25 mouse cellular contexts compared by ENCODE assay signal in genomic region chr2:78427659-78428336, GRCm38 (mm10).
DNase-seq lines count a peak whose midpoint lies in the region; ATAC-seq and TF ChIP-seq lines count a peak whose summit lies in the region.
"Had no signal": no experiment of that assay in that cellular context is flagged by ENCODE, and none has a peak within 500 bp of the region (broad histone marks: within the 10 kb centered on the region; RNA-seq: fewer than 3 reads in every experiment).

No protein-coding gene starts in this region.

- H3K4me2 ChIP-seq in embryonic facial prominence, embryonic 14.5 days (ENCODE audit: low read depth, low read length), result no peak overlapping the region
- H3K4me2 ChIP-seq in heart, postnatal 0 days (ENCODE audit: low read depth, low read length), result no peak overlapping the region
- H3K4me2 ChIP-seq in midbrain, embryonic 12.5 days (replicated peaks), result no peak overlapping the region
- no peak overlapping the region for H3K4me2 ChIP-seq in midbrain, postnatal 0 days (ENCODE audit: low read depth, low read length, poor library complexity, severe bottlenecking)
- H3K4me2 ChIP-seq: embryonic facial prominence, embryonic 15.5 days; heart, embryonic 13.5 days had no signal

- no peak overlapping the region for H3K9ac ChIP-seq in embryonic facial prominence, embryonic 14.5 days (ENCODE audit: low read depth, low read length)
- no peak overlapping the region for H3K9ac ChIP-seq in heart, postnatal 0 days (replicated peaks; ENCODE audit: low read depth, low read length)
- no peak overlapping the region for H3K9ac ChIP-seq in midbrain, embryonic 12.5 days (replicated peaks)
- H3K9ac ChIP-seq in midbrain, postnatal 0 days (replicated peaks; ENCODE audit: low read length, poor library complexity, severe bottlenecking), result no peak overlapping the region
- H3K9ac ChIP-seq: embryonic facial prominence, embryonic 15.5 days; heart, embryonic 13.5 days had no signal

- no peaks in the 10 kb centered on the region for H3K9me3 ChIP-seq in embryonic facial prominence, embryonic 14.5 days (ENCODE audit: control insufficient read depth, low read length)
- H3K9me3 ChIP-seq in embryonic facial prominence, embryonic 10.5 days, result no peaks in the 10 kb centered on the region
- no peaks in the 10 kb centered on the region for H3K9me3 ChIP-seq in heart, postnatal 0 days (replicated peaks; ENCODE audit: control insufficient read depth, low read length)
- H3K9me3 ChIP-seq in midbrain, embryonic 12.5 days, result no peaks in the 10 kb centered on the region
- H3K9me3 ChIP-seq in midbrain, postnatal 0 days (ENCODE audit: low read length), result no peaks in the 10 kb centered on the region
- H3K9me3 ChIP-seq: embryonic facial prominence, embryonic 15.5 days; heart, embryonic 13.5 days; hindbrain, embryonic 10.5 days had no signal

- no peak overlapping the region for H3K27ac ChIP-seq in embryonic facial prominence, embryonic 14.5 days (replicated peaks; ENCODE audit: low read depth, low read length)
- H3K27ac ChIP-seq in embryonic facial prominence, embryonic 10.5 days (replicated peaks), result no peak overlapping the region
- H3K27ac ChIP-seq in heart, postnatal 0 days (ENCODE audit: low read depth), result no peak overlapping the region
- no peak overlapping the region for H3K27ac ChIP-seq in midbrain, embryonic 12.5 days (replicated peaks)
- no peak overlapping the region for H3K27ac ChIP-seq in midbrain, postnatal 0 days (ENCODE audit: low read depth, low read length)
- H3K27ac ChIP-seq: embryonic facial prominence, embryonic 15.5 days; gastrocnemius, adult 2 months; heart, embryonic 13.5 days; hindbrain, embryonic 10.5 days had no signal

- TF ChIP-seq EP300 in heart, postnatal 0 days (IDR thresholded peaks at IDR 0.05; ENCODE audit: low read depth), result no peak

- ATAC-seq in embryonic facial prominence, embryonic 14.5 days (ENCODE audit: low read depth), result no peak
- ATAC-seq in heart, postnatal 0 days (ENCODE audit: insufficient read depth, low read depth), result peak; percentile 49; the same call in 1 of the 2 replicates
- ATAC-seq in midbrain, embryonic 12.5 days (ENCODE audit: low FRiP score, low read depth), result peak; percentile 82
- no peak for ATAC-seq in midbrain, postnatal 0 days (ENCODE audit: low FRiP score)
- ATAC-seq: activated CD4-positive, CD25-positive, alpha-beta regulatory T cell, adult 4 months; hindbrain, embryonic 16.5 days; inflammation-experienced regulatory T-cells, adult 6 months; intestine, postnatal 0 days; Patski had no signal

- DNase-seq in embryonic facial prominence, embryonic 14.5 days (ENCODE audit: low spot score), result peak; percentile 7
- no peak for DNase-seq in embryonic facial prominence, embryonic 10.5 days (ENCODE audit: low spot score)
- peak; percentile 12 for DNase-seq in heart, postnatal 0 days (ENCODE audit: low spot score)
- no peak for DNase-seq in heart, adult 9 months (ENCODE audit: low spot score in 2 of 2)
- no peak for DNase-seq in midbrain, postnatal 0 days (ENCODE audit: low spot score)
- DNase-seq in layer of hippocampus, adult 11-12 months (ENCODE audit: low spot score), result no peak
- DNase-seq: adrenal gland, postnatal 14 days; cerebellum, adult 18-20 months; cerebellum, adult 9-11 months; cerebellum, postnatal 36 days; gastrocnemius, adult 2 months; gastrocnemius, postnatal 25 days; heart, postnatal 14 days; kidney, adult 8-10 months had no signal

- H3K36me3 ChIP-seq in embryonic facial prominence, embryonic 14.5 days (ENCODE audit: control insufficient read depth, insufficient read depth, low read length), result no peaks in the 10 kb centered on the region
- H3K36me3 ChIP-seq in embryonic facial prominence, embryonic 10.5 days (replicated peaks), result no peaks in the 10 kb centered on the region
- H3K36me3 ChIP-seq in heart, postnatal 0 days (replicated peaks; ENCODE audit: control insufficient read depth, insufficient read depth, low read length), result no peaks in the 10 kb centered on the region
- no peaks in the 10 kb centered on the region for H3K36me3 ChIP-seq in midbrain, embryonic 12.5 days
- no peaks in the 10 kb centered on the region for H3K36me3 ChIP-seq in midbrain, postnatal 0 days (ENCODE audit: insufficient read depth, low read length)
- H3K36me3 ChIP-seq: embryonic facial prominence, embryonic 15.5 days; heart, embryonic 13.5 days; hindbrain, embryonic 10.5 days had no signal

- no peak for TF ChIP-seq CTCF in heart, postnatal 0 days (IDR thresholded peaks at IDR 0.05; ENCODE audit: low read depth)
- no peak for TF ChIP-seq CTCF in midbrain, postnatal 0 days (IDR thresholded peaks at IDR 0.05)

- no peaks in the 10 kb centered on the region for H3K4me1 ChIP-seq in embryonic facial prominence, embryonic 14.5 days (ENCODE audit: control insufficient read depth, insufficient read depth, low read length)
- H3K4me1 ChIP-seq in embryonic facial prominence, embryonic 10.5 days, result no peaks in the 10 kb centered on the region
- H3K4me1 ChIP-seq in heart, postnatal 0 days (ENCODE audit: control insufficient read depth, insufficient read depth), result no peaks in the 10 kb centered on the region
- peaks cover 2% of the 10 kb centered on the region; the same call in 1 of the 2 replicates for H3K4me1 ChIP-seq in midbrain, embryonic 12.5 days
- H3K4me1 ChIP-seq in midbrain, postnatal 0 days (ENCODE audit: insufficient read depth, low read length), result no peaks in the 10 kb centered on the region
- H3K4me1 ChIP-seq: embryonic facial prominence, embryonic 15.5 days; heart, embryonic 13.5 days; hindbrain, embryonic 10.5 days had no signal

- H3K4me3 ChIP-seq in embryonic facial prominence, embryonic 14.5 days (ENCODE audit: low read depth, low read length), result no peak overlapping the region
- H3K4me3 ChIP-seq in embryonic facial prominence, embryonic 10.5 days, result no peak overlapping the region
- H3K4me3 ChIP-seq in heart, postnatal 0 days (ENCODE audit: low read depth, low read length), result no peak overlapping the region
- no peak overlapping the region for H3K4me3 ChIP-seq in midbrain, embryonic 12.5 days
- H3K4me3 ChIP-seq in midbrain, postnatal 0 days (ENCODE audit: low read depth, low read length), result no peak overlapping the region
- H3K4me3 ChIP-seq: embryonic facial prominence, embryonic 15.5 days; erythroblast, embryonic 14.5 days; gastrocnemius, adult 2 months; heart, embryonic 13.5 days; hindbrain, embryonic 10.5 days had no signal

- H3K27me3 ChIP-seq in embryonic facial prominence, embryonic 14.5 days (replicated peaks; ENCODE audit: control insufficient read depth, insufficient read depth, low read length), result no peaks in the 10 kb centered on the region
- no peaks in the 10 kb centered on the region for H3K27me3 ChIP-seq in embryonic facial prominence, embryonic 10.5 days (replicated peaks; ENCODE audit: low read depth, poor library complexity, severe bottlenecking)
- no peaks in the 10 kb centered on the region for H3K27me3 ChIP-seq in heart, postnatal 0 days (ENCODE audit: control insufficient read depth, insufficient read depth, low read length)
- no peaks in the 10 kb centered on the region for H3K27me3 ChIP-seq in midbrain, embryonic 12.5 days
- H3K27me3 ChIP-seq in midbrain, postnatal 0 days (ENCODE audit: insufficient read depth, low read length), result no peaks in the 10 kb centered on the region
- H3K27me3 ChIP-seq: CH12.LX; embryonic facial prominence, embryonic 15.5 days; heart, embryonic 13.5 days had no signal

Comparison
In these comparisons a context has a peak if more than half of its experiments do, and no peak if none do; other contexts are left out.
1. ATAC-seq: peak in heart, postnatal 0 days (single experiment) and midbrain, embryonic 12.5 days (single experiment); none in embryonic facial prominence, embryonic 14.5 days (single experiment) and midbrain, postnatal 0 days (single experiment).
2. DNase-seq: peak in embryonic facial prominence, embryonic 14.5 days (single experiment) and heart, postnatal 0 days (single experiment); none in embryonic facial prominence, embryonic 10.5 days (single experiment), heart, adult 9 months (0 of 2), midbrain, postnatal 0 days (single experiment) and layer of hippocampus, adult 11-12 months (single experiment).